Mouse (Mus musculus): ENCODE measurements at regions not wholly inside any gene's neighbourhood (a gene's known extent, or its start where the extent isn't known, plus 50 kb on each side); places are given as distances from the start of the nearest gene placed in this dataset.

DNA sequence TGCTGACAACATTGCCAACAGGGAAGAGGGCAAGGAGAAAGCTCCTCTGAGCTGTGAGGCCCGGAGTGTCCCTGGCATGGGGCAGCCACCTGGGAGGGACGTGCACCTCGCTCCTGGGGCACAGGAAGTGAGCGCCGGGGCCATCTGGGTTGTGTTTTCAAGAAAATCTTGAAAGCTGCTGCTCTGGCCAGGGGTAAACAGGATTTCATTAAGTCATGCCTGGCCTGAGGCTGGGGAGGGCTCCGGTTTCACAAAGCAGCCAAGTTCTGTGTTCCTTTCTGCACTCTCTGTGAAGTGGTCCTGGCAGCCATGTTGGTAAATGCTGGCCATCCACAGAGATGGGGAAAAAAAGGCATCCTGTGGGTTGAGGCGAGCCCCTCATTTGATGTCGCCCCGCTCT lies 406.8 kb upstream of the Zmiz1 start:
- no peak for DNase-seq (ENCODE audit: inconsistent ontology term)

- no peak for DNase-seq (ENCODE audit: inconsistent ontology term)
Observed at GRCm38 (mm10) chr14:25059351-25059750, 399.6 kb upstream of the Zmiz1 start.

DNA sequence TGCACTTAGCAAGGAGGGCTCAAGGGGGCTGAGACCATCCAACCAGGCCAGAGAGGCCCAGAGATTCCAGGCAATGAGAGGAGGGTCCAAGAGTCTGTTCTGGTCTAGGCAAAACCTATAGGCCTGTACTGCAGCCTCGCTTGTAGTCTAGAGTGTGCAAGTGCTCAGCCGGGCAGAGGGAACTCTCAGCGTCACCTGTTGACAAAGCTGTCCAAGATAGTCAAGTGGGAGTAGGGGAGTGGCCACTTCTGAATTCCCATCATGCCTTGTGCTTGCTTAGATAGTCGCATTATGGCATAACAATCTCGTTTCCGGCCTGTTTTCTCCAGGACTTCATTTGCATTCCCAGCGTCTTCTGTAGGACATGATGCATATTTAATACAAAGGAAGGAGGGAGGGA lies 398.7 kb upstream of the Zmiz1 start:
- no peak for DNase-seq (ENCODE audit: inconsistent ontology term)

GRCm38 (mm10) chr14:25063090-25063489 lies 395.9 kb upstream of the Zmiz1 start:
- DNase-seq (ENCODE audit: inconsistent ontology term): no peak

- no peak for DNase-seq (ENCODE audit: inconsistent ontology term)
Observed at GRCm38 (mm10) chr14:25064190-25064947, 394.6 kb upstream of the Zmiz1 start.

DNA sequence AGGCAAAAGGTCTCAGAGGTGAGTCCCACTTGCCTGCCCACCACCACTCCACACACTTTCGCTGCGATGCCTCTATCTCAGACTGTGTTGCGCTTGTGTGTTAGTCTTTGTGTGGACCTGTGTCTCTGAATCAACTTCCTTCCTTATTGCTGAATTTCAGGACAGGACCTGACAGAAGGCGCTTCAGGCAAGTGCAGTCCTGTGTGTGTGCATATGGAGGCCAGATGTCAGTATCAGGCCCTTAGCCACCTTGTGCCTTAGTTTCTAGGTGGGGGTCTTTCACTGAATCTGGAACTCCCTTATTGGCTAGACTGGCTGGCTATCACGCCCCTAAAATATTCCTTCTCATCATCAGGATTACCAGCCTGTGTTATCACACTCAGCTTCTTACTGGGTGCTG lies 391.6 kb upstream of the Zmiz1 start:
- no peak for DNase-seq (ENCODE audit: inconsistent ontology term)

DNA sequence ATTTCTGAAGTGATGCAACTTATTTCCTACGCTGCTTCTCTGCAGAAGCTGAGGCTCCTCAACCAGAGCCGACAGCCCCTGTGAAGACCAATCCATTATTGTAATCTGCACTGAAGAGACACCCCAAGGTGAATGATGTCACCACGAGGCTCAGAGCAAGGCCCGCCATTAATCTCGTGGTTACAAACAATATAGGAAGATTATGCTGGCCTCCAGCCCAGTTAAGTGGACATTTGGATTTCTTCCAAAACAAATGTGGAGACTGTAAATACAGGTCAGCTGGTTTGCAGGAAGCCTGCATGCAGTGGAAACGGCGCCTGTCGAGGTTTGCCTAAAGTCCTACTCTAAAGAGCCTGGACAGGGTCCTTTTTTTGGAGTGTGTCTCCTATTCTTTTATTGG lies 390.6 kb upstream of the Zmiz1 start:
- DNase-seq (ENCODE audit: inconsistent ontology term): peak; percentile 2

DNA sequence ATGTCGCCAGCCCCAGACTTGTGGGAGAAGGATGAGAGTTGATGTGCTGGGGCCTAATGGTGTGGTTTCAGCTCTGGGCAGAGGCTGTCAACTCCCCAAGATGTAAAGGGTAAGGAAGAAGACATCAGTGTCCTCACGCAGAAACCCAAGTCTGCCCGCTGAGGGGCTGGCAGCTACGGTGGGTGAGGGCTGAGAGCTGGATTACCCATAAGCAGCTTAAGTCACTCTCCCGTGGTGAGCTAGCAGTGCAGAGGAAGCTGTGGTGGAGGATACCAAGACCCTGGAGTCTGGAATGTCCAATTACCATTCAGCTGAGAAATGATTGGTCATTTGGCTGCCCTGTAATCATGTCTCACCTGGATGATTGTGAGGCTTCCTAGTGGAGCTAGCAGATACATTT lies 385.8 kb upstream of the Zmiz1 start:
- DNase-seq (ENCODE audit: inconsistent ontology term): no peak

DNA sequence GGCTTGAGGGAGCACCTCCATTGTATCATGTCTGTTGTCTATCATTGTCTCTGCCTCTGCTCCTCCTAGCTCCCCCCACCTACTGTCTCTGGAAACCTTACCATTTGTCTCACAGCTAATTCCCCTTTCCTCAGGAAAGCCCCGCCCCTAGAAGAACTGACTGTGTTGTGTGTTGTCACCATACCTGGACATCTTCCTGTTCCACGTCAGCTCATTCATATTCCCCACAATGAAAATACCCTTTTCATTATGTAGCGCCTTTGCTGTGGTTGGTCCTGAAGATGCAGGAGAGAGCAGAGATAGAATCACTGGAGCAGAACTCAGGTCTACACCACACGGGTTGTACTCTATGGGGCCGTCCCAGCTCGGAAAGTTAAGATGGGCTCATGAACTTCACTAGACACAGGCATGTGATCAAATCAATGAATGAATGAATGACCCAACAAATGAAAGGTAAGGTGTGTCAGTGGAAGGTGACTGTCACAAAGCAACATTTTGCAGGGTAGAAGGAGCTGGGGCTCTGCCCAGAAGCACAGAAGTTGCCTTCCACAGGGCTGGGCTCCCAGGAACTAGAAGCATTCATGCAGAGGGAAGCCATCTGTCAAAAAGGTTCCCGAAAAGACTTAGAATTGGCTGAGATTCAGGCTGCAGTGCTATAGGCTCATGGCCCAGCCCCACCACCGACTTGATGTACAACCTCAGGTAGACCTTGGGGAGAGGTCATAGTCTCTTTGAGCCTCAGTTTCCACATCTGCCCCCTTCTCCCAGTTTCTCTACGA lies 384.8 kb upstream of the Zmiz1 start:
- no peak for DNase-seq (ENCODE audit: inconsistent ontology term)

DNA sequence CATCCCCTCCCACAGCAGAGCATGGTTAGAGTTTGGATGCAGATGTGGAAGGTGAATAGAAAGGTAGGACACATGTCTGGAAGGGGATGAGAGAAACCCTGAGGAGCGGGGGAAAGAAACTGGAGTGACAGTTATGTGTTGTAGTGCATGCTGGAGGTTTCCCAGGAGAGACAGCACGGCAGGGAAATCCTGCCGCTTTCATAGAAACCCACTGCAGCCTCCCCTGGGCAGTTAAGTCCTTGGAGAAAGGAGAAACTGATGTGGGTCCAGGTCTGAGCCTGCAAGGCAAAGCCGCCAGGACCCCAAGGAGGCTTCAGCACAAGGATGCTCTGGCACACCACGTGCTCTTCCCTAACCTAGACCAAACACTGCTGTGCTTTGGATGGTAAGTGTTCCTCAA lies 384.1 kb upstream of the Zmiz1 start:
- no peak for DNase-seq (ENCODE audit: inconsistent ontology term)

DNA sequence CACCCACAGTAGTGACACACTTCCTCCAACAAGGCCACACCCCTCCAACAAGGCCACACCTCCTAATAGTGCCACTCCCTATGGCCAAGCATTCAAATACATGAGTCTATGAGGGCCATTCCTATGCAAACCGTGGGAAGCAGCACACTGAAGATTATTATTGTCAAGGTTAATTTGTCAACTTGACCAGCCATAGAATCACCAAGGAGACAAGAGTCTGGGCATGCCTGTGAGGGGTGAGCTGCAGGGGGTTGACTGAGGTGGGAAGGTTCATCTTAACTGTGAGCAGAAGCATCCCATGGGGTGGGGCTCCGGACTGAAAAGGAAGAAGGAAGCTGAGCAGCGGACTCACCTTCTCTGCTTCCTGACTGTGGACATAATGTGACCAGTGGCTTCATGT lies 378.6 kb upstream of the Zmiz1 start:
- no peak for DNase-seq (ENCODE audit: inconsistent ontology term)

GRCm38 (mm10) chr14:25083847-25084246 lies 375.1 kb upstream of the Zmiz1 start:
- no peak for DNase-seq (ENCODE audit: inconsistent ontology term)

GRCm38 (mm10) chr14:25096786-25097185 lies 362.2 kb upstream of the Zmiz1 start:
- DNase-seq (ENCODE audit: inconsistent ontology term): no peak

- no peak for DNase-seq (ENCODE audit: inconsistent ontology term)
Observed at GRCm38 (mm10) chr14:25105391-25105790, 353.6 kb upstream of the Zmiz1 start.

DNA sequence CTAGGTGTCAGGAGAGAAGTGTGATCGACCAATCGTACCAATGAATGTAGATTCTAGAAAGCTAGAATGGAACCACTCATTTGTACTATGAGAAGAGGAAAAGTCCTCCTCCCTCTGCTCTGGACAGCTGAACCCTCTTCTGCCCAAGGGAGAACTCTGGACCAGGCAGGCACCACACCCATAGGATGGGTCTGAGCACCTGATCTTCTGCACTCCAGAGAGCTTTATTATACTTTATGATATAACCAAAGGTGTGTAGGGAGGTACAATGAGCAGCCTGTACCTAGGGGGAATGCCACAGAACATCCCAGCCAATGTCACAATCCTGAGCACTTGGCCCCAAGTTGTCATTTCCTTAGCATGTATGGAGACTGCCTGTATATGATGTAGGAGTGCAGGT lies 352.5 kb upstream of the Zmiz1 start:
- no peak for DNase-seq (ENCODE audit: inconsistent ontology term)

DNA sequence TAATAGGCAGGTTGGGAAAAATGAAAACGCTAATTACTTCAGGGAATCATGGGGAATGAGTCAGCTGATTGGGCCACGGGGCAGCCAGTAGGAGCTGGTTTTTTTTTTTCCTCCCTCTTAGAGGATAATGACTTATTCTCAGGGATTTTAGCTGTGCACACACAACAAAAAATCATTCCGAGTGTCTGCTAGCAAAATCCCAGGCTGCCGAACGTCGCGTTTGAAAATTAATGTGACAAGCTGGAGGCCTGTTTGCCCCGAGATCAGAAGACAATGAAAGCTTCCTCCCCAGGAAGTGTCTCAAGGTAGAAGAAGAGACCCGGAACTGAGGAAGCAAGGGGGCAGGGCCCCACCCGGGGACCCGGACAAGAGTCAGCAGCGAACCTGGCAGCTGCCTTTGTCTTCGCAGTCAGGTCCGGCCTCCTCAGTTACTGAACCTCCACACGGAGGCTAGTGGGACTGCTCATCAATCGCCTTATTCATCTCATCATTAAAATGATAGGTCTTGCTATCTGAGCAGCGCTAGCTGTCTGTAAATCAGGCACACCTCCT lies 350.8 kb upstream of the Zmiz1 start:
- DNase-seq (ENCODE audit: inconsistent ontology term): peak; percentile 31

DNA sequence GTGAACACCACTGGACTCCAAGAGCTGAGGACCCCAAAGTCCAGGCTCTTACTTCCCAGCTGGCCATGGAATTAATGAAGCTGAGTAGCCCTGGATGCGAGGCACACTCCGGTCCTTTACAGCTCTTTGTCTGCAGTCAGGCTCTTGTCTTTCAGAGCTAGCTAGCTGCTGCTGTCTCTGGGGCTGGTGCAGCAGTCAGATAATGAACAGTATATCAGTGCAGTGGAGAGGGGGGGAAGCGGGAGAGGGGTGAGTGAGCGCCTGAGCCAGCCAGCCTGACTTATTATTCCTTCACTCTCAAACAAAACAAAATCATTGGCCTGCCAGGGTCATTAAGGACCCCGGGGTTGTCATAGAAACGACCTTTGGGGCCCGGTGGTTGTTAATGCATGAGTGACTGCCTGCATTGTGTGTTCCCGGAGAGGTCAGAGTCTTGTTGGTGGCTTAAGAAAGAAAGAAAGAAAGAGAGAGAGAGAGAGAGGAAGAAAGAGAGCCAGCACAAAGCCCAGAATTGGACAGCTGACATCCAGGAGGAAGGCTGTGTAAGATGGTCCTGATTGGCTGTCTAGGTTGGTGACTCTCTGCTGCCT lies 350.2 kb upstream of the Zmiz1 start:
- DNase-seq (ENCODE audit: inconsistent ontology term): peak; percentile 82

- DNase-seq (ENCODE audit: inconsistent ontology term): no peak
Observed at GRCm38 (mm10) chr14:25109691-25110090, 349.3 kb upstream of the Zmiz1 start.

- no peak for DNase-seq (ENCODE audit: inconsistent ontology term)
Observed at GRCm38 (mm10) chr14:25112832-25113231, 346.2 kb upstream of the Zmiz1 start.

- DNase-seq (ENCODE audit: inconsistent ontology term): peak; percentile 58
Observed at GRCm38 (mm10) chr14:25113326-25113725, 345.7 kb upstream of the Zmiz1 start.

DNA sequence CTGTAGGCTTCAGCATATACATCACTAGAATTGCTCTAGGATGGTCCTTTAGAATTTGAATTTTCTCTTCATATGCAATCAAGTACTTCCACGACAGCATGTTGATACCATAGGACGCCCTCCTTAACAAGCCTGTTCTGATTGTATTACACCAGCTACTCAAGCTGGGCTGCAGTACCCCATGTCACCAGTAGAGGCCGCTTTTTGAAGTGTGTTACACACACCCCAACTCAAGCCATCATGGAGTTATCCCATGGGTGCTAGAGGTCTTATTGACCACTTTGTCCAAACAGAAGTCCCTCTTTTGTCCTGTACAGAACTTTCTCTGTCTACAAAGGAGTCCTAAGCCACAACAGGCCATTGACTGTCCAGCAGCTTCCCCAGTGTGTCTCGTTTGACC lies 342.6 kb upstream of the Zmiz1 start:
- no peak for DNase-seq (ENCODE audit: inconsistent ontology term)

DNA sequence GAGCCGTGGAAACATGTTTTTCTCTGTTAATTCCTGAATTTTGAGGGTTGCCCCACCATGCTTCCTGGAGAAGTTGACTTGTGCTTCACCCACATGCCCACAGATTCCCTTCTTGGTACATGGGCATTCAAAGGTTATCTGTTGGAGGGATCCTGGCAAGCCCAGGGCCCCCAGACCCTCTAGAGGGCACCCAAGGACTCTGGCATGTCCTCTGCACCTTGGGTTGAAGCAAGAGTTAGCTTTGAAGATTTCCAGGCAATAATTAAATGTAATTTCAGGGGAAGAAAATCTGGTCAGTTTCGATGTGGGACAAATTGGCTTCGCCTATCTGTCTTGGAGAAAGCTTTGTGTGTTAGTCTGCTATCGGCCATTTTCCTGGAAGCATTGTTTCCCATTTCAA lies 339.0 kb upstream of the Zmiz1 start:
- no peak for DNase-seq (ENCODE audit: inconsistent ontology term)

DNA sequence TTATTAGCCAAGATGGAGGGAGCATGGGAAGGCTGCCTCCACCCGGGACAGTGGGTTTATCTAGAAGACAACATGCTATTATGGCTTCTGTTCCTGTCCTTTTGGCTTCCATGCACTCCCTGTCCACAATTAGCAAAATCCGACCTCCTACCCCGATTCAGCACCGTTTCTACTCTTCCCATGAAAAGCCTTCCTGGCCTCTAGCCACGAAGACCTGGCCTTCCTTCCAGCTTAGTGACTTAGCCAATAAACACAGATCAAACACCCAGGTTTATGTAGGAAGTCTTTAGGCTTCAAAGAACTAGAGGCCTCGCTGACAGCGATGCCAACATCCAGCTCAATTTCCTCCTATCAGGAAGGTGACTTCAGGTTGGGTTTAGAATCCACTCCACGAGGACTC lies 338.5 kb upstream of the Zmiz1 start:
- DNase-seq (ENCODE audit: inconsistent ontology term): no peak

Data from Muller cell, postnatal 12 days (primary cell).